Mouse (Mus musculus): Measurements from ENCODE around the gene Otos.

Gene Otos

DNA sequence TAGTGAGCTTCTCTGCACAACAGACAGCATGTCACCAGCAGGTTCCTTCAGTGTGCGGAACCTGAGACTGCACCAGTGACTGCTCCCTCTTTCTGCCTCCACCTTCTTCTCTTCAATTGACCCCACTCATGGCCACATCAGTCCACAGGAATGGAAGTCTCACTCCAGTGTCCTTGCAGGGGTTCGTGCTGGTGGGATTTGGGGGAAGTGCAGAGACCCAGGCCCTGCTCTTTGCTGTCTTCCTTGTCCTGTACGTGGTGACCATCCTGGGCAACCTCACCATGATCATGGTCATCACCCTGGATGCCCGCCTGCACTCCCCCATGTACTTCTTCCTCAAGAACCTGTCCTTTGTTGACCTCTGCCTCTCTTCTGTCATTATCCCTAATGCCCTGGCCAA is 40.9 kb downstream of the Otos start:
- DNase-seq (ENCODE audit: low spot score) = no peak

DNA sequence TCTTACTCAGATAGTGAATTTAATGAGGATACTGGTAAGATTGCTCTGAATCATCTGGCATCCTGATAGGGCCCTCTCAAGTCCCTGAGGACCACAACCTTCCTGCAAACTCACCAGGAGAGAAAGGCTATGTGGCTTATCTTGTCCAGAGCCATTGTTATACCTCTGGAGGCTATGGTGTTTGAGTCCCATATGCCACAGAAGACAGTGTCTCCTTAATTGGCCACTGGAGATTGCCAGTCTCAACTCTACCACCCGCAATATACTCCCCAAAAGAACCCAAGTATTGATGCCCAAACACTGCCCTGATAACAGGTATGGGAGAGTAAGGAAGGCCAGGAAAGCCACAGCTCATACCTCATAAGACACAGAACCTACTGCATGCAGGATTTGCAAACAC is 43.2 kb downstream of the Otos start, which contains the start of gene Olfr1410:
Gene Olfr1410, plus strand, starts transcription at position 301 of the 400 bp plus-strand sequence.
- no peak for DNase-seq (ENCODE audit: low spot score)

DNA sequence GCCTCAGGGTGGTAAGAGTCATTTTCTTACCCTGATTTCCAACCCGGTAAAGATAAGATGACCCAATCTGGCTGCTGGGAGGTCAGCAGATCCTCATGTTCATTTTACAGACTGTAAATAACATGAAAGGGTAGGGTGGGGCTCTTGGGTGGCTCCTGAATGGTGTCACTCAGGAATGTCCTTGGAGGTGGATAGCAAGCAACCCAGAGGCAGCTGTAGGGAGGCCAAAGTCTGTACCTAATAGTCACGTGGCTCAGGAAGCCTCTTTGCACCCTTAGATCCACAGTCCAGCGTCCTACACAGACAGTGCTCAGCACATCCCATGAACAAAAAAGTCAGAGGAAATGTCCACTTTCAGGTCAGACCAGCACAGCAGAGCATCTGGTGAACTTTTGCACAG is 52.6 kb downstream of the Otos start:
- DNase-seq (ENCODE audit: low spot score) = no peak
